Mouse (Mus musculus) layer of hippocampus, postnatal 25 days (tissue): ENCODE measurements around the gene Cep162. TPM values are rescaled to one million over a fixed set of nuclear protein-coding genes. Genes with fewer than 3 reads are reported as not detected.
A peak's percentile ranks its signal among the peaks of the same experiment; 100 is the strongest.

Experiments
- DNase-seq, 2 experiments: peaks; one replicate each; pipeline ENCODE4 v3.0.0; 2022; ENCODE audit warnings: mixed read lengths in 2 of 2, low spot score in 1 of 2; ENCODE audit errors: extremely low spot score in 1 of 2
- total RNA-seq, 2 experiments: library from RNA; stranded (reverse); gene quantifications; 2 replicates each; pipeline ENCODE4 v1.2.3; 2021

Cep162 gene
- total RNA-seq, 2 experiments from 2014 or later, result 7.6 to 11.4 TPM

GRCm38 (mm10) chr9:87167001-87167830 lies 88.1 kb downstream of the Cep162 start:
- DNase-seq, result no peak

- no peak for DNase-seq
Observed at GRCm38 (mm10) chr9:87162559-87162958, 92.8 kb downstream of the Cep162 start.

- no peak for DNase-seq
Observed at GRCm38 (mm10) chr9:87152641-87153325, 102.6 kb downstream of the Cep162 start.

- no peak for DNase-seq
Observed at GRCm38 (mm10) chr9:87147927-87148326, 107.4 kb downstream of the Cep162 start.

GRCm38 (mm10) chr9:87146400-87146799 lies 108.9 kb downstream of the Cep162 start:
- no peak for DNase-seq

- DNase-seq, result no peak
Observed at GRCm38 (mm10) chr9:87145671-87146070, 109.7 kb downstream of the Cep162 start.

- DNase-seq, result no peak
Observed at GRCm38 (mm10) chr9:87145180-87145579, 110.2 kb downstream of the Cep162 start.

- DNase-seq, result peak in 1 of 2 experiments; percentile 14
Observed at GRCm38 (mm10) chr9:87144532-87144931, 110.8 kb downstream of the Cep162 start.

- DNase-seq, result peak; percentile 38 to 64
Observed at GRCm38 (mm10) chr9:87144106-87144505, 111.2 kb downstream of the Cep162 start, which contains the start of gene Mrap2. Mrap2 (plus strand) TSS chr9:87144306.

GRCm38 (mm10) chr9:87143076-87143475 lies 112.3 kb downstream of the Cep162 start:
- no peak for DNase-seq

Other genes starting within 250 kb of the Cep162 start
- 10 to 100 TPM; 10.7 TPM for gene Ripply2, start 240.0 kb downstream of the Cep162 start, total RNA-seq
- gene Cyb5r4, start 233.5 kb downstream of the Cep162 start, total RNA-seq, result 10 to 100 TPM; 34.3 to 34.5 TPM
- 1 to 10 TPM; 2.6 to 4.3 TPM for gene Mrap2, start 111.2 kb downstream of the Cep162 start, total RNA-seq